In genomic region chr6:137872055-137872735, GRCm38 (mm10) we compare ENCODE assay signal across 8 mouse cellular contexts.
DNase-seq lines count a peak whose midpoint lies in the region; ATAC-seq and TF ChIP-seq lines count a peak whose summit lies in the region.

No protein-coding gene starts in this region.

- no peaks in the 10 kb centered on the region for H3K27me3 ChIP-seq in CH12.LX (replicated peaks)
- H3K27me3 ChIP-seq in forebrain, embryonic 15.5 days: no peaks in the 10 kb centered on the region

- TF ChIP-seq EP300 in CH12.LX (IDR thresholded peaks at IDR 0.05; ENCODE audit: low read length): no peak

- no peaks in the 10 kb centered on the region for H3K4me1 ChIP-seq in CH12.LX (ENCODE audit: control insufficient read depth in 1 of 2, insufficient read depth in 2 of 2)
- H3K4me1 ChIP-seq in forebrain, embryonic 15.5 days: peaks cover 18% of the 10 kb centered on the region
- no peaks in the 10 kb centered on the region for H3K4me1 ChIP-seq in lung, adult 2 months (ENCODE audit: control insufficient read depth, insufficient read depth, low read length)

- H3K9me3 ChIP-seq in CH12.LX (replicated peaks; ENCODE audit: low read length): no peaks in the 10 kb centered on the region
- H3K9me3 ChIP-seq in forebrain, embryonic 15.5 days: 0 out of 2 replicates have a peak, but pooled peaks cover 8% of the 10 kb centered on the region

- no peak overlapping the region for H3K27ac ChIP-seq in CH12.LX (ENCODE audit: insufficient read depth, low read depth)
- H3K27ac ChIP-seq in forebrain, embryonic 15.5 days (replicated peaks): peak overlapping the region; percentile 81

- TF ChIP-seq RAD21 in CH12.LX (IDR thresholded peaks at IDR 0.05; ENCODE audit: low read depth, low read length): peak; percentile 59

- H3K4me2 ChIP-seq in CH12.LX (ENCODE audit: insufficient read depth, low read depth, poor library complexity, severe bottlenecking): no peak overlapping the region
- 0 out of 2 replicates have a peak overlapping the region, but pooled peaks have one; percentile 10 for H3K4me2 ChIP-seq in forebrain, embryonic 15.5 days (replicated peaks)

- H3K4me3 ChIP-seq in CH12.LX (replicated peaks in 1 of 3; ENCODE audit: low read depth in 2 of 3, low read length in 2 of 3, poor library complexity in 1 of 3): no peak overlapping the region
- no peak overlapping the region for H3K4me3 ChIP-seq in forebrain, embryonic 15.5 days
- no peak overlapping the region for H3K4me3 ChIP-seq in lung, adult 2 months (replicated peaks; ENCODE audit: extremely low read depth, low read depth, low read length)

- peak; percentile 58 for DNase-seq in CH12.LX (ENCODE audit: extremely low read depth)
- DNase-seq in brain, adult 2 months (ENCODE audit: low read depth, low spot score): peak; percentile 74
- DNase-seq in layer of hippocampus, adult 18-20 months (ENCODE audit: low spot score in 2 of 2): peak; percentile 66 to 89
- peak; percentile 58 for DNase-seq in lung, adult 2 months
- DNase-seq in ovary, postnatal 14 days (ENCODE audit: low spot score): peak; percentile 42
- peak; percentile 58 to 68 for DNase-seq in urinary bladder, postnatal 36 days (ENCODE audit: low spot score in 2 of 2)

- in situ Hi-C loops in CH12.LX (cut with MboI; ENCODE audit: low pct_ligation_motif_present, low pct_unique_long_range_greater_than_20kb, low sequenced_read_pairs): no loop called here

- H3K9ac ChIP-seq in CH12.LX (ENCODE audit: insufficient read depth, low read depth): no peak overlapping the region
- H3K9ac ChIP-seq in forebrain, embryonic 15.5 days (replicated peaks): no peak overlapping the region

- no peak for ATAC-seq in forebrain, embryonic 15.5 days (replicated peaks)
- ATAC-seq in hematopoietic stem cell, adult 5-6 weeks (replicated peaks in 1 of 2; ENCODE audit: insufficient read depth in 1 of 2, low FRiP score in 2 of 2, low TSS enrichment in 1 of 2, low read depth in 1 of 2, poor library complexity in 2 of 2, severe bottlenecking in 2 of 2): peak; percentile 90 to 96

- no peaks in the 10 kb centered on the region for H3K36me3 ChIP-seq in CH12.LX (replicated peaks in 1 of 2; ENCODE audit: control insufficient read depth in 1 of 2, insufficient read depth in 1 of 2, low read length in 1 of 2)
- H3K36me3 ChIP-seq in forebrain, embryonic 15.5 days: no peaks in the 10 kb centered on the region

- peak; percentile 56 to 65 for TF ChIP-seq CTCF in CH12.LX (conservative IDR thresholded peaks at IDR 0.05 in 1 of 2, IDR thresholded peaks at IDR 0.05 in 1 of 2; ENCODE audit: low read depth in 2 of 2, low read length in 2 of 2)
- TF ChIP-seq CTCF in lung, adult 2 months (IDR thresholded peaks at IDR 0.05; ENCODE audit: insufficient read depth, low read length): peak; percentile 82

- WGBS in forebrain, embryonic 15.5 days: 28% methylated on average over 17 of the region's 17 CpGs
- WGBS in lung, adult 2 months: 23% methylated on average over 17 of the region's 17 CpGs

- no peaks in the 10 kb centered on the region for H3K79me2 ChIP-seq in CH12.LX (replicated peaks; ENCODE audit: control insufficient read depth, extremely low read depth, insufficient read depth, poor library complexity, severe bottlenecking)

- TF ChIP-seq POLR2A in CH12.LX (IDR thresholded peaks at IDR 0.05; ENCODE audit: low read depth, low read length): no peak
- no peak for TF ChIP-seq POLR2A in lung, adult 2 months (IDR thresholded peaks at IDR 0.05; ENCODE audit: borderline replicate concordance, extremely low read depth, low read depth, low read length)

- dilution Hi-C loops in CH12.LX (cut with MboI; ENCODE audit: extremely low pct_ligation_motif_present, extremely low pct_unique_long_range_greater_than_20kb, low sequenced_read_pairs): no loop called here

TF ChIP-seq in CH12.LX, 34 proteins besides CTCF, POLR2A, EP300 and RAD21:
- no peak for TF ChIP-seq NELFE (IDR thresholded peaks at IDR 0.05; ENCODE audit: low read depth, low read length)
- TF ChIP-seq SMC3 (IDR thresholded peaks at IDR 0.05; ENCODE audit: low read depth, low read length): peak; percentile 22; the same call in 1 of the 2 replicates
- no peak for TF ChIP-seq MYC (IDR thresholded peaks at IDR 0.05; ENCODE audit: low read depth, low read length)
